Mouse (Mus musculus) intestine, postnatal 0 days (tissue): ENCODE data around the gene Ahnak. TPM values are rescaled to one million over a fixed set of nuclear protein-coding genes. Genes with fewer than 3 reads are reported as not detected.

ENCODE experiments used
- ATAC-seq: fragments of 200-750 bp; cut with Nextera tagmentation; 2 replicates; pipeline ENCODE4 v1.8.0; 2017; ENCODE audit warnings: mild to moderate bottlenecking, moderate TSS enrichment, moderate library complexity
- H3K27ac ChIP-seq: fragments of 300-500 bp; sonication (generic); 2 replicates; pipeline ENCODE4 v1.5.1; 2014; ENCODE audit warnings: mild to moderate bottlenecking, low read depth, low read length, moderate library complexity
- H3K27me3 ChIP-seq: fragments of 300-500 bp; sonication (generic); replicated peaks from 2 replicates; pipeline ENCODE4 v1.6.1; 2014; ENCODE audit warnings: low read length, mixed read lengths; ENCODE audit not compliant: control insufficient read depth, insufficient read depth
- H3K36me3 ChIP-seq: fragments of 300-500 bp; sonication (generic); 2 replicates; pipeline ENCODE4 v1.6.1; 2014; ENCODE audit warnings: mild to moderate bottlenecking, moderate library complexity; ENCODE audit not compliant: control insufficient read depth, insufficient read depth
- H3K4me1 ChIP-seq: fragments of 300-500 bp; sonication (generic); replicated peaks from 2 replicates; pipeline ENCODE4 v1.6.1; 2014; ENCODE audit warnings: antibody characterized with exemption, low read length, mixed read lengths; ENCODE audit not compliant: control insufficient read depth, insufficient read depth
- H3K4me2 ChIP-seq: fragments of 300-500 bp; sonication (generic); replicated peaks from 2 replicates; pipeline ENCODE4 v1.6.1; 2014; ENCODE audit warnings: low read depth, mild to moderate bottlenecking, moderate library complexity
- H3K4me3 ChIP-seq: fragments of 300-500 bp; sonication (generic); 2 replicates; pipeline ENCODE4 v1.5.1; 2014; ENCODE audit warnings: low read depth, low read length
- H3K9ac ChIP-seq: fragments of 300-500 bp; sonication (generic); 2 replicates; pipeline ENCODE4 v1.6.1; 2014; ENCODE audit warnings: mild to moderate bottlenecking, low read depth, low read length
- H3K9me3 ChIP-seq: fragments of 300-500 bp; sonication (generic); 2 replicates; pipeline ENCODE4 v1.6.1; 2016; ENCODE audit warnings: mixed run types; ENCODE audit not compliant: control insufficient read depth
- CTCF ChIP-seq: sonication (generic); IDR thresholded peaks from 2 replicates; pipeline ENCODE4 v1.5.1; 2016; ENCODE audit warnings: low read depth, mild to moderate bottlenecking, control low read depth, antibody characterized with exemption, moderate library complexity
- WGBS: fragments of 180-500 bp; shearing (Covaris S2); extraction: QIAGEN DNeasy Blood & Tissue Kit; methylation state at CpG from one replicate; pipeline ENCODE4 v1.1.7; 2014; 5-methylcytosine and 5-hydroxymethylcytosine counted together
- polyA plus RNA-seq: library from polyadenylated mRNA; unstranded; fragments of >200 nt; fragmentation: Nextera tagmentation; extraction: Ambion mirVana; gene quantifications from 2 replicates; pipeline ENCODE4 v1.2.1, GENCODE M21; 2015

Gene Ahnak
- polyA plus RNA-seq, 1 experiment from 2014 or later: 26.2 TPM

DNA sequence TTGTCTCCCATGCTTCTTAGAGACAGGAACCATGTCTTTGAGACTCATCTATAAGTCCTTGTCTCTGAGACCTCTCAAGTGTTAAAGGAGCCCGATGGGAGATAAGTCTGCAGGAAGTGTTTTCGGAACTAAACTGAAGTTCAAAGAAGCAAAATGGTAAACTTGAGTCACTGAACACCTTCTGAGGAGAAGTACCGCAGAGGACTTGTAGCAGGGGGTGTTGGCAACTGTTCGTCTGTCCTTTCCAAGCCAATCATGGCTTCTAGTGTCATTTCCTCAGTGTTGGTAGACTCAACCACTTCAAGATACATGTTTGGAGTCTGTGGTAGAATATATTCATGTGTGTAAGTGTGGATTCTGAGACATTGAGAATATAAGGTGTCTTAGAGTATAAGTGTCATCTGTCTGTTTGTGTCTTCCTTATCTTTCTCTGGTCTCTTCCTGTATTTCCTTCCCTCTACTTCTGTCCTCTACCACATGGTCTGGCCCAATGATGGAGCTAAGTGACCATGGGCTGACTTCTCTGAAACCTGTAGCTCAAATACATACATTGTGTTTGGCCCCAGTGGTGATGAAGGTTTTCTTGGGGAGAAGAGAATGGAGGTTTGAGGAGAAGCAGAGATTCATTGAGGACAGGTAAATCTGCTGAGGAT lies 66.7 kb downstream of the Ahnak start:
- H3K4me3 ChIP-seq: no peak overlapping the region
- no peak for ATAC-seq
- 0 out of 2 replicates have a peak, but pooled peaks cover 4% of the 10 kb centered on the region for H3K4me1 ChIP-seq
- TF ChIP-seq CTCF: no peak
- whole genome bisulfite sequencing: 84% methylated on average over 4 of the region's 4 CpGs
- no peak overlapping the region for H3K27ac ChIP-seq
- H3K9me3 ChIP-seq: no peaks in the 10 kb centered on the region
- no peak overlapping the region for H3K9ac ChIP-seq
- no peaks in the 10 kb centered on the region for H3K27me3 ChIP-seq
- no peak overlapping the region for H3K4me2 ChIP-seq
- no peaks in the 10 kb centered on the region for H3K36me3 ChIP-seq

DNA sequence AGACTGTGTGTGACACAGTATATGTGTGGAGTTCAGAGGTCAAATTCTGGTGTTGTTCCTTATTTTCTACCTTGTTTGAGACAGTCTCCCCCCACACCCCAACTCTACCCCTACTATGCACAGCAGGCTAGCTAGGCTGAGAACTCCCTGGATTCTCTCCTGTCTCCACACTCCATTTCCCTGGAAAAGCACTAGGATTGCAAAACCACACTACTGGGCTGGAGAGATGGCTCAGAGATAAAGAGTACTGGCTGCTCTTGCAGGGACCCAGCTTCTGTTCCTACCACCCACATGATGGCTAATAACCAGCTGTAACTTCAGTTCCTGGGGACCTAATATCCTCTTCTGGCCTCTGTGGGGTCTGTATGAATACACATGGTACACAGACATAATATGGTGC lies 68.6 kb downstream of the Ahnak start:
- Histone ChIP-seq H3K4me1 (0 out of 2 replicates have a peak, but pooled peaks cover 4% of the 10 kb centered on the region), H3K27ac (no peak overlapping the region), H3K4me3 (no peak overlapping the region), H3K4me2 (no peak overlapping the region), H3K9ac (no peak overlapping the region), H3K9me3 (no peaks in the 10 kb centered on the region), H3K36me3 (no peaks in the 10 kb centered on the region), H3K27me3 (no peaks in the 10 kb centered on the region)
- TF ChIP-seq CTCF: no peak
- ATAC-seq: no peak

DNA sequence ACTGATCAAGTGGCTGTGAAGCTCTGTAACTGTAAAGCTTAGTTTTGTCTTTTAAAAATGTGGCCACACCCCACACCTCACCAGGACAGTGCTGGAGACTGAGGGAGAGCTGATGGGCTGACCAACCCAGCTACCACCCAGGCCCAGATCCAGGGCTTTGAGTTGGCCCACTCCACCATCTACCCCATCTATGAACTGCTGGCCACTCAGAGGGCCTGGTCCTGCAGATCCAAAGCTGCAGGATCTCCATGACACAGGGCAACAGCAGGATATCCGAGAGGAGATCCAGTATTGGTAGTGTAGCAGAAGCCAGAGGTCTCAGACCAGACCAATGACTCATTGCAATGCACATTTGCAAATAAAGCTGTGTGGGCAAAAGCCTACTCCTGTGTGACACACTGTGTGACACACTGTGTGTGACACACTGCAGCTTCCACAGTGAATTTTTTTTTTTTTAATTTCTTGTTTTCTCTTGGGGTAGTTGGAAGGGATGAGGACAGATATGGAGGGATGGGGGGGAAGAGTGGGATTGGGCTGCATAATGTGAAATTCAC lies 69.3 kb downstream of the Ahnak start:
- Histone ChIP-seq H3K4me1 (no peaks in the 10 kb centered on the region), H3K4me2 (no peak overlapping the region), H3K4me3 (no peak overlapping the region), H3K9ac (no peak overlapping the region), H3K9me3 (no peaks in the 10 kb centered on the region), H3K27me3 (no peaks in the 10 kb centered on the region), H3K27ac (no peak overlapping the region), H3K36me3 (no peaks in the 10 kb centered on the region)
- no peak for ATAC-seq
- WGBS: 72% methylated on average over 1 of the region's 1 CpGs
- no peak for TF ChIP-seq CTCF

DNA sequence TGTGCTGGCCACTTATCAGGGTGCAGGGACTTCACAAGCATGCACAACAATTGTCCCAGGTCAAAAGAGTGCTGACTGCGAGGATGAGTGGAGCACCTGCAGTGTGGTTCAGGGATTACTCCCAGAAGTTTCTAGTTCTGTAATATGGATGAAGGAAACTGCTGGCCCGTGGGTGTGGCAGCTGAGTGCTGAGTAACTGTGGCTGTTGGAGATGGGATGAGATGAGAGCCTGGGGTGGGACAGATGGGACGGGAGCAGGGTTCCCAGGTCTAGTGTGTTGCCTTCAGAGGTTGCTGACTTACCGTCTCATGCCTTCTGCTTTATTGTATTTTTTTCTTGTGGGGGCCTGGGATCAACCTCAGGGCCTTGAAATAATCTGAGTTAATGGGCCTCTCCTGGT lies 69.9 kb downstream of the Ahnak start:
- no peaks in the 10 kb centered on the region for H3K36me3 ChIP-seq
- no peak overlapping the region for H3K27ac ChIP-seq
- WGBS: 81% methylated on average over 4 of the region's 4 CpGs
- ATAC-seq: no peak
- H3K4me2 ChIP-seq: no peak overlapping the region
- no peak for TF ChIP-seq CTCF
- H3K9me3 ChIP-seq: no peaks in the 10 kb centered on the region
- H3K4me1 ChIP-seq: no peaks in the 10 kb centered on the region
- no peak overlapping the region for H3K9ac ChIP-seq
- no peak overlapping the region for H3K4me3 ChIP-seq
- no peaks in the 10 kb centered on the region for H3K27me3 ChIP-seq

DNA sequence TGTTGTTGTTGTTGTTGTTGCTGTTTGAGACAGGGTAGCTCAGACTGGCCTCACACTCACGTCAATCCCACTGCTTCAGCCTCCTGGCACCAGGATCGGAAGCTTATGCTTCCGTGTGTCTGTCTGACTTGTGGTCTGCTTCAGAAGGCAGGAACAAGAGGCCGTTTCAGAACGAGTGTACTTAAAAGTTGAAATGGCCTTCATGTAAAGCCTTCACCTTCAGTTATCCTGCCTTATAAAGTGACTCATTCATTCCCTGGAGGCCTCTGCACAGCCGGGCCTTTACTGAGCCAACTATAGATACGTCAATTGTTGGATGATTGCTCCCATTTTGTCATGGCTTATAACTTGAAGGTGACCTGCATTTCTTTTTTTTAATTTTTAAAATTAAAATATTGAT lies 70.3 kb downstream of the Ahnak start:
- no peak overlapping the region for H3K4me3 ChIP-seq
- no peaks in the 10 kb centered on the region for H3K36me3 ChIP-seq
- H3K27ac ChIP-seq: no peak overlapping the region
- H3K9ac ChIP-seq: no peak overlapping the region
- no peak overlapping the region for H3K4me2 ChIP-seq
- no peak for TF ChIP-seq CTCF
- H3K4me1 ChIP-seq: no peaks in the 10 kb centered on the region
- no peaks in the 10 kb centered on the region for H3K27me3 ChIP-seq
- H3K9me3 ChIP-seq: no peaks in the 10 kb centered on the region
- no peak for ATAC-seq
- 69% methylated on average over 7 of the region's 7 CpGs for WGBS

DNA sequence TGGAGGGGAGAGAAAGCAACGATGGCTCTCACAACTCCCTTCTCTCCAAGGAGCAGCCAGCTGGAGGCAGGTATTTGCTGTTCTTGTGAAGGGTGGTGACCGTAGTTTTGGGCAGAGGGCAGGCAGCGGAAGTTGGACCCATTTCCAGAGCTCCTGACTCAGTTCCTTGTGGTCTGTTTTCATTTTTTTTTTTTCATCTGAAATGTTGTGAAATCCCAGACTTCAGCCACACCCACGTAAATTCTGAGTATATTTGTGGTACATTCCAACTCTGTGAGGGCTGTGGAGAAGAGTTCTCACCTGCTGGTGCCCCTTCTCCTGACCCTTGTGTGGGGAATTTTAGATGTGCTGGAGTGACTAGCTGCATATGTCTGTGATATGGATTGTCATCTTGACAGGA lies 71.0 kb downstream of the Ahnak start:
- 70% methylated on average over 4 of the region's 4 CpGs for WGBS
- ATAC-seq: no peak
- no peak overlapping the region for H3K4me2 ChIP-seq
- no peak overlapping the region for H3K4me3 ChIP-seq
- H3K4me1 ChIP-seq: no peaks in the 10 kb centered on the region
- H3K27ac ChIP-seq: no peak overlapping the region
- no peak overlapping the region for H3K9ac ChIP-seq
- TF ChIP-seq CTCF: no peak
- no peaks in the 10 kb centered on the region for H3K36me3 ChIP-seq
- H3K27me3 ChIP-seq: no peaks in the 10 kb centered on the region
- H3K9me3 ChIP-seq: no peaks in the 10 kb centered on the region
